Mouse (Mus musculus) liver, embryonic 12.5 days (tissue): ENCODE results near the gene Gimap7. TPM values are rescaled to one million over a fixed set of nuclear protein-coding genes. Genes with fewer than 3 reads are reported as not detected.
A peak's percentile ranks its signal among the peaks of the same experiment; 100 is the strongest.

Experiments
- ATAC-seq: fragments of 200-750 bp; cut with Nextera tagmentation; 2 replicates; pipeline ENCODE4 v1.8.0; 2017; ENCODE audit warnings: moderate number of reproducible peaks, mild to moderate bottlenecking, moderate library complexity
- H3K27ac ChIP-seq: fragments of 300-500 bp; sonication (generic); 2 replicates; pipeline ENCODE4 v1.5.1; 2016; ENCODE audit warnings: mild to moderate bottlenecking
- H3K27me3 ChIP-seq: fragments of 300-500 bp; sonication (generic); replicated peaks from 2 replicates; pipeline ENCODE4 v1.6.1; 2016; ENCODE audit warnings: mild to moderate bottlenecking, moderate library complexity
- H3K36me3 ChIP-seq: fragments of 300-500 bp; sonication (generic); 2 replicates; pipeline ENCODE4 v1.6.1; 2016; ENCODE audit warnings: mild to moderate bottlenecking, moderate library complexity
- H3K4me1 ChIP-seq: fragments of 300-500 bp; sonication (generic); 2 replicates; pipeline ENCODE4 v1.6.1; 2016
- H3K4me2 ChIP-seq: fragments of 300-500 bp; sonication (generic); 2 replicates; pipeline ENCODE4 v1.6.1; 2016; ENCODE audit warnings: mild to moderate bottlenecking, moderate library complexity
- H3K4me3 ChIP-seq: fragments of 300-500 bp; sonication (generic); 2 replicates; pipeline ENCODE4 v1.5.1; 2016; ENCODE audit warnings: mild to moderate bottlenecking, moderate library complexity
- H3K9ac ChIP-seq: fragments of 300-500 bp; sonication (generic); 2 replicates; pipeline ENCODE4 v1.6.1; 2016; ENCODE audit warnings: mild to moderate bottlenecking, moderate library complexity
- H3K9me3 ChIP-seq: fragments of 300-500 bp; sonication (generic); replicated peaks from 2 replicates; pipeline ENCODE4 v1.6.1; 2016; ENCODE audit warnings: mild to moderate bottlenecking, moderate library complexity
- WGBS: fragments of 180-500 bp; shearing (Covaris S2); methylation state at CpG from one replicate; pipeline ENCODE4 v1.1.7; 2016; ENCODE audit not compliant: insufficient replicate concordance; 5-methylcytosine and 5-hydroxymethylcytosine counted together
- polyA plus RNA-seq: library from polyadenylated mRNA; unstranded; fragments of >200 nt; fragmentation: Nextera tagmentation; extraction: Ambion mirVana; gene quantifications from 2 replicates; pipeline ENCODE4 v1.2.1, GENCODE M21; 2016

The Gimap7 gene
- polyA plus RNA-seq, 1 experiment from 2014 or later: 0.18 TPM

- Histone ChIP-seq H3K4me1 (no peaks in the 10 kb centered on the region; the same call in 1 of the 2 replicates), H3K27ac (no peak overlapping the region), H3K4me2 (no peak overlapping the region), H3K4me3 (no peak overlapping the region), H3K9ac (no peak overlapping the region), H3K9me3 (no peaks in the 10 kb centered on the region), H3K36me3 (no peaks in the 10 kb centered on the region), H3K27me3 (no peaks in the 10 kb centered on the region)
- no peak for ATAC-seq
- WGBS: 19% methylated on average over 1 of the region's 1 CpGs
Observed at GRCm38 (mm10) chr6:48697555-48697930, 20.9 kb upstream of the Gimap7 start.

- H3K27me3 ChIP-seq: no peaks in the 10 kb centered on the region
- no peak overlapping the region for H3K4me2 ChIP-seq
- no peak overlapping the region for H3K4me3 ChIP-seq
- no peaks in the 10 kb centered on the region for H3K36me3 ChIP-seq
- ATAC-seq: no peak
- H3K27ac ChIP-seq: no peak overlapping the region
- H3K9ac ChIP-seq: no peak overlapping the region
- no peaks in the 10 kb centered on the region; the same call in 1 of the 2 replicates for H3K4me1 ChIP-seq
- H3K9me3 ChIP-seq: no peaks in the 10 kb centered on the region
- WGBS: 55% methylated on average over 7 of the region's 7 CpGs
Observed at GRCm38 (mm10) chr6:48698066-48698856, 20.2 kb upstream of the Gimap7 start.

GRCm38 (mm10) chr6:48698888-48699287, 19.5 kb upstream of the Gimap7 start:
- no peaks in the 10 kb centered on the region for H3K27me3 ChIP-seq
- no peaks in the 10 kb centered on the region; the same call in 1 of the 2 replicates for H3K4me1 ChIP-seq
- no peaks in the 10 kb centered on the region for H3K36me3 ChIP-seq
- ATAC-seq: no peak
- no peak overlapping the region for H3K4me2 ChIP-seq
- H3K9me3 ChIP-seq: no peaks in the 10 kb centered on the region
- 15% methylated on average over 3 of the region's 3 CpGs for WGBS
- H3K9ac ChIP-seq: no peak overlapping the region
- no peak overlapping the region for H3K4me3 ChIP-seq
- no peak overlapping the region for H3K27ac ChIP-seq

GRCm38 (mm10) chr6:48700251-48701075, 18.0 kb upstream of the Gimap7 start:
- ATAC-seq: peak; percentile 27; the same call in 1 of the 2 replicates
- Histone ChIP-seq H3K9me3 (no peaks in the 10 kb centered on the region), H3K27ac (no peak overlapping the region)

GRCm38 (mm10) chr6:48702146-48702545, 16.3 kb upstream of the Gimap7 start:
- H3K4me3 ChIP-seq: no peak overlapping the region
- H3K27ac ChIP-seq: no peak overlapping the region
- no peak overlapping the region for H3K4me2 ChIP-seq
- no peaks in the 10 kb centered on the region for H3K27me3 ChIP-seq
- ATAC-seq: no peak
- H3K9ac ChIP-seq: no peak overlapping the region
- H3K4me1 ChIP-seq: no peaks in the 10 kb centered on the region; the same call in 1 of the 2 replicates
- H3K36me3 ChIP-seq: no peaks in the 10 kb centered on the region
- no peaks in the 10 kb centered on the region for H3K9me3 ChIP-seq
- 67% methylated on average over 7 of the region's 7 CpGs for WGBS

More at GRCm38 (mm10) chr6:48700251-48701075, 18.0 kb upstream of the Gimap7 start:
- Histone ChIP-seq H3K36me3 (no peaks in the 10 kb centered on the region), H3K27me3 (no peaks in the 10 kb centered on the region), H3K4me1 (no peaks in the 10 kb centered on the region; the same call in 1 of the 2 replicates), H3K4me3 (no peak overlapping the region), H3K4me2 (no peak overlapping the region), H3K9ac (no peak overlapping the region)
- 12% methylated on average over 5 of the region's 5 CpGs for WGBS

GRCm38 (mm10) chr6:48702601-48703000, 15.8 kb upstream of the Gimap7 start:
- ATAC-seq: no peak
- 64% methylated on average over 5 of the region's 5 CpGs for WGBS
- H3K4me3 ChIP-seq: no peak overlapping the region

GRCm38 (mm10) chr6:48704146-48704545, 14.3 kb upstream of the Gimap7 start:
- H3K4me1 ChIP-seq: no peaks in the 10 kb centered on the region
- no peaks in the 10 kb centered on the region for H3K27me3 ChIP-seq
- H3K9me3 ChIP-seq: no peaks in the 10 kb centered on the region
- H3K4me3 ChIP-seq: no peak overlapping the region
- no peak overlapping the region for H3K27ac ChIP-seq
- no peak overlapping the region for H3K9ac ChIP-seq
- H3K36me3 ChIP-seq: no peaks in the 10 kb centered on the region
- no peak overlapping the region for H3K4me2 ChIP-seq
- no peak for ATAC-seq

More at GRCm38 (mm10) chr6:48702601-48703000, 15.8 kb upstream of the Gimap7 start:
- Histone ChIP-seq H3K27ac (no peak overlapping the region), H3K27me3 (no peaks in the 10 kb centered on the region), H3K4me2 (no peak overlapping the region), H3K9me3 (no peaks in the 10 kb centered on the region), H3K36me3 (no peaks in the 10 kb centered on the region), H3K9ac (no peak overlapping the region), H3K4me1 (no peaks in the 10 kb centered on the region; the same call in 1 of the 2 replicates)

GRCm38 (mm10) chr6:48706130-48706529, 12.3 kb upstream of the Gimap7 start:
- H3K4me2 ChIP-seq: peak overlapping the region; percentile 14
- 49% methylated on average over 3 of the region's 3 CpGs for WGBS
- H3K4me1 ChIP-seq: no peaks in the 10 kb centered on the region
- no peaks in the 10 kb centered on the region for H3K9me3 ChIP-seq
- ATAC-seq: no peak
- peak overlapping the region; percentile 14; the same call in 1 of the 2 replicates for H3K4me3 ChIP-seq
- no peaks in the 10 kb centered on the region for H3K36me3 ChIP-seq
- H3K27me3 ChIP-seq: no peaks in the 10 kb centered on the region
- no peak overlapping the region for H3K9ac ChIP-seq
- no peak overlapping the region for H3K27ac ChIP-seq

- no peak for ATAC-seq
- no peak overlapping the region for H3K4me3 ChIP-seq
- no peaks in the 10 kb centered on the region for H3K27me3 ChIP-seq
- no peak overlapping the region for H3K9ac ChIP-seq
- H3K9me3 ChIP-seq: no peaks in the 10 kb centered on the region
- no peaks in the 10 kb centered on the region for H3K36me3 ChIP-seq
- no peak overlapping the region for H3K27ac ChIP-seq
- 81% methylated on average over 4 of the region's 4 CpGs for WGBS
- H3K4me1 ChIP-seq: no peaks in the 10 kb centered on the region
- H3K4me2 ChIP-seq: no peak overlapping the region
Observed at GRCm38 (mm10) chr6:48720326-48720725, 1.9 kb downstream of the Gimap7 start.

- H3K4me3 ChIP-seq: no peak overlapping the region
- ATAC-seq: no peak
- WGBS: 53% methylated on average over 8 of the region's 8 CpGs
- H3K9me3 ChIP-seq: no peaks in the 10 kb centered on the region
- H3K4me1 ChIP-seq: no peaks in the 10 kb centered on the region
- no peaks in the 10 kb centered on the region for H3K36me3 ChIP-seq
- no peak overlapping the region for H3K4me2 ChIP-seq
- H3K27me3 ChIP-seq: no peaks in the 10 kb centered on the region
- no peak overlapping the region for H3K9ac ChIP-seq
- no peak overlapping the region for H3K27ac ChIP-seq
Observed at GRCm38 (mm10) chr6:48723468-48723867, 5.0 kb downstream of the Gimap7 start.

- Histone ChIP-seq H3K4me3 (no peak overlapping the region), H3K27ac (no peak overlapping the region), H3K4me1 (no peaks in the 10 kb centered on the region), H3K9ac (no peak overlapping the region), H3K4me2 (no peak overlapping the region), H3K27me3 (no peaks in the 10 kb centered on the region), H3K36me3 (no peaks in the 10 kb centered on the region), H3K9me3 (no peaks in the 10 kb centered on the region)
- WGBS: 14% methylated on average over 1 of the region's 1 CpGs
- no peak for ATAC-seq
Observed at GRCm38 (mm10) chr6:48725476-48725875, 7.1 kb downstream of the Gimap7 start.

- no peaks in the 10 kb centered on the region for H3K27me3 ChIP-seq
Observed at GRCm38 (mm10) chr6:48727761-48728160, 9.3 kb downstream of the Gimap7 start.

More at GRCm38 (mm10) chr6:48727761-48728160, 9.3 kb downstream of the Gimap7 start:
- Histone ChIP-seq H3K9ac (no peak overlapping the region), H3K4me3 (no peak overlapping the region), H3K4me2 (no peak overlapping the region), H3K9me3 (no peaks in the 10 kb centered on the region), H3K4me1 (no peaks in the 10 kb centered on the region), H3K27ac (no peak overlapping the region), H3K36me3 (no peaks in the 10 kb centered on the region)
- ATAC-seq: no peak
- WGBS: 71% methylated on average over 5 of the region's 5 CpGs
